Mouse (Mus musculus): ENCODE results near the gene Bmp8b.

- TF ChIP-seq CTCF (IDR thresholded peaks at IDR 0.05; ENCODE audit: low read depth): no peak
- TF ChIP-seq EP300 (optimal IDR thresholded peaks at IDR 0.05): no peak
Observed at GRCm38 (mm10) chr4:123085290-123085689, 19.7 kb upstream of the Bmp8b start.

All from stomach, postnatal 0 days (tissue).